Mouse (Mus musculus) MEL (cell line): ENCODE measurements around the gene Poc1a. TPM values are rescaled to one million over a fixed set of nuclear protein-coding genes. Genes with fewer than 3 reads are reported as not detected.

ENCODE experiments used
- DNase-seq: peaks from one replicate; pipeline ENCODE4 v3.0.0; 2011; ENCODE audit warnings: low read depth, low spot score
- H3K27ac ChIP-seq: 2 replicates; pipeline ENCODE4 v1.5.1; 2012; ENCODE audit warnings: low read depth, mild to moderate bottlenecking, control low read depth, low read length, moderate library complexity; ENCODE audit not compliant: control insufficient read depth
- H3K27me3 ChIP-seq, 2 experiments: fragments of 150-350 bp in 1 of 2; sonication (generic) in 1 of 2; 2 replicates each; pipeline ENCODE4 v1.6.1; 2012; ENCODE audit warnings: low read length in 2 of 2, mild to moderate bottlenecking in 2 of 2, improper control_type of control experiment in 1 of 2, moderate library complexity in 1 of 2; ENCODE audit not compliant: insufficient read depth in 2 of 2, control insufficient read depth in 1 of 2
- H3K36me3 ChIP-seq, 2 experiments: 2 replicates each; pipeline ENCODE4 v1.6.1; 2012 to 2014; ENCODE audit warnings: low read length in 2 of 2, improper control_type of control experiment in 1 of 2, inconsistent platforms in 1 of 2, mild to moderate bottlenecking in 1 of 2; ENCODE audit not compliant: insufficient read depth in 2 of 2, control insufficient read depth in 1 of 2
- H3K4me1 ChIP-seq, 2 experiments: fragments of 150-350 bp in 1 of 2; sonication (generic) in 1 of 2; 2 replicates each; pipeline ENCODE4 v1.6.1; 2012; ENCODE audit warnings: low read length in 2 of 2, improper control_type of control experiment in 1 of 2, mild to moderate bottlenecking in 1 of 2; ENCODE audit not compliant: insufficient read depth in 2 of 2, control insufficient read depth in 1 of 2
- H3K4me3 ChIP-seq, 2 experiments: fragments of 150-350 bp in 1 of 2; sonication (generic) in 1 of 2; 2 replicates each; pipeline ENCODE4 v1.5.1; 2012; ENCODE audit warnings: low read depth in 2 of 2, low read length in 2 of 2, mild to moderate bottlenecking in 2 of 2, moderate library complexity in 2 of 2, control low read depth in 1 of 2, improper control_type of control experiment in 1 of 2; ENCODE audit not compliant: control insufficient read depth in 1 of 2, insufficient read depth in 1 of 2
- H3K79me2 ChIP-seq: 2 replicates; pipeline ENCODE4 v1.6.1; 2012; ENCODE audit warnings: mild to moderate bottlenecking, low read length, moderate library complexity; ENCODE audit not compliant: control insufficient read depth, poor library complexity, insufficient read depth
- H3K9ac ChIP-seq: 2 replicates; pipeline ENCODE4 v1.6.1; 2012; ENCODE audit warnings: low read depth, mild to moderate bottlenecking, control low read depth, low read length, moderate library complexity; ENCODE audit not compliant: control insufficient read depth, poor library complexity, severe bottlenecking
- H3K9me3 ChIP-seq: fragments of 150-350 bp; sonication (generic); replicated peaks from 2 replicates; pipeline ENCODE4 v1.6.1; 2012; ENCODE audit warnings: mild to moderate bottlenecking, low read length, improper control_type of control experiment, moderate library complexity; ENCODE audit not compliant: insufficient read depth
- CHD1 ChIP-seq: IDR thresholded peaks from 2 replicates; pipeline ENCODE4 v1.6.1; 2012; ENCODE audit warnings: low read depth, mild to moderate bottlenecking, inconsistent platforms, low read length, improper control_type of control experiment
- CHD2 ChIP-seq: IDR thresholded peaks from 2 replicates; pipeline ENCODE4 v1.6.1; 2011; ENCODE audit warnings: low read length, improper control_type of control experiment
- CTCF ChIP-seq, 3 experiments: IDR thresholded peaks in 2 of 3; conservative IDR thresholded peaks in 1 of 3; 2 replicates each; pipeline ENCODE4 v1.5.1; 2011 to 2012; ENCODE audit warnings: low read length in 3 of 3, low read depth in 2 of 3, mild to moderate bottlenecking in 2 of 3, improper control_type of control experiment in 1 of 3, inconsistent platforms in 1 of 3, mixed read lengths in 1 of 3, moderate library complexity in 1 of 3; ENCODE audit not compliant: control insufficient read depth in 1 of 3, insufficient read depth in 1 of 3, poor library complexity in 1 of 3, severe bottlenecking in 1 of 3
- E2F4 ChIP-seq: IDR thresholded peaks from 2 replicates; pipeline ENCODE4 v1.6.1; 2011; ENCODE audit warnings: low read depth, low read length, improper control_type of control experiment, borderline replicate concordance
- HCFC1 ChIP-seq: IDR thresholded peaks from 2 replicates; pipeline ENCODE4 v1.6.1; 2012; ENCODE audit warnings: low read depth, mild to moderate bottlenecking, inconsistent platforms, low read length, improper control_type of control experiment, moderate library complexity
- MAX ChIP-seq: IDR thresholded peaks from 2 replicates; pipeline ENCODE4 v1.6.1; 2011; ENCODE audit warnings: low read length, improper control_type of control experiment
- MAZ ChIP-seq: IDR thresholded peaks from 2 replicates; pipeline ENCODE4 v1.6.1; 2012; ENCODE audit warnings: low read depth, mild to moderate bottlenecking, inconsistent platforms, low read length, improper control_type of control experiment
- MYB ChIP-seq: IDR thresholded peaks from 2 replicates; pipeline ENCODE4 v1.6.1; 2011; ENCODE audit warnings: mild to moderate bottlenecking, low read depth, low read length, improper control_type of control experiment
- MYC ChIP-seq: IDR thresholded peaks from 2 replicates; pipeline ENCODE4 v1.6.1; 2011; ENCODE audit warnings: low read depth, mild to moderate bottlenecking, low read length, improper control_type of control experiment, moderate library complexity
- NRF1 ChIP-seq: IDR thresholded peaks from 2 replicates; pipeline ENCODE4 v1.6.1; 2014; ENCODE audit warnings: low read depth, mild to moderate bottlenecking, inconsistent platforms, low read length, improper control_type of control experiment, moderate library complexity; ENCODE audit not compliant: poor library complexity, insufficient read depth, severe bottlenecking
- POLR2A ChIP-seq, 2 experiments: IDR thresholded peaks; 2 replicates each; pipeline ENCODE4 v1.6.1; 2011 to 2012; ENCODE audit warnings: low read length in 2 of 2, mild to moderate bottlenecking in 2 of 2, control low read depth in 1 of 2, improper control_type of control experiment in 1 of 2, low read depth in 1 of 2, moderate library complexity in 1 of 2; ENCODE audit not compliant: control insufficient read depth in 1 of 2, insufficient read depth in 1 of 2, poor library complexity in 1 of 2
- POLR2AphosphoS5 ChIP-seq: IDR thresholded peaks from 2 replicates; pipeline ENCODE4 v1.6.1; 2012; ENCODE audit warnings: low read depth, borderline replicate concordance, mild to moderate bottlenecking, inconsistent platforms, low read length, moderate library complexity, mixed read lengths
- RCOR1 ChIP-seq: IDR thresholded peaks from 2 replicates; pipeline ENCODE4 v1.6.1; 2012; ENCODE audit warnings: low read depth, mild to moderate bottlenecking, inconsistent platforms, low read length, improper control_type of control experiment
- SIN3A ChIP-seq: IDR thresholded peaks from 2 replicates; pipeline ENCODE4 v1.6.1; 2012; ENCODE audit warnings: low read length, improper control_type of control experiment, inconsistent platforms
- SMC3 ChIP-seq: IDR thresholded peaks from 2 replicates; pipeline ENCODE4 v1.6.1; 2011; ENCODE audit warnings: low read depth, low read length, improper control_type of control experiment
- TBP ChIP-seq: IDR thresholded peaks from 2 replicates; pipeline ENCODE4 v1.8.0; 2011; ENCODE audit warnings: low read depth, low read length, improper control_type of control experiment
- TCF12 ChIP-seq: IDR thresholded peaks from 2 replicates; pipeline ENCODE4 v1.6.1; 2014; ENCODE audit warnings: low read depth, mild to moderate bottlenecking, inconsistent platforms, low read length, improper control_type of control experiment, moderate library complexity
- USF2 ChIP-seq, 2 experiments: IDR thresholded peaks; 2 replicates each; pipeline ENCODE4 v1.6.1; 2011 to 2012; ENCODE audit warnings: improper control_type of control experiment in 2 of 2, low read length in 2 of 2, borderline replicate concordance in 1 of 2, inconsistent platforms in 1 of 2, low read depth in 1 of 2, mild to moderate bottlenecking in 1 of 2; ENCODE audit not compliant: insufficient read depth in 1 of 2
- ZMIZ1 ChIP-seq: IDR thresholded peaks from 2 replicates; pipeline ENCODE4 v1.6.1; 2012; ENCODE audit warnings: low read depth, mild to moderate bottlenecking, inconsistent platforms, low read length, improper control_type of control experiment, moderate library complexity
- polyA plus RNA-seq, 2 experiments: library from polyadenylated mRNA; stranded (reverse) in 1 of 2; unstranded in 1 of 2; fragments of >175 nt in 1 of 2; fragments of >200 nt in 1 of 2; gene quantifications; 2 replicates each; pipeline versions ENCODE4 v1.2.1 to v1.2.4; 2012; ENCODE audit warnings: low replicate concordance in 2 of 2, low read depth in 1 of 2; ENCODE audit not compliant: insufficient read length in 2 of 2, insufficient read depth in 1 of 2, missing spikeins in 1 of 2
- total RNA-seq: library from RNA; depleted of rRNA; stranded (reverse); fragments of 300-350 nt; gene quantifications from 2 replicates; pipeline ENCODE4 v1.2.3, GENCODE M21; 2012

Gene Poc1a
- total and polyA plus RNA-seq, 3 experiments, result 33.8 to 41.3 TPM; not detected in 1

- no peak for TF ChIP-seq HCFC1
- no peak for TF ChIP-seq NRF1
- no peak for TF ChIP-seq MAZ
- no peak for TF ChIP-seq MYC
These were observed 89.9 kb downstream of the Poc1a start (continued) for GRCm38 (mm10) chr9:106370620-106371383.

- Histone ChIP-seq H3K9me3 (no peaks in the 10 kb centered on the region), H3K27ac (no peak overlapping the region), H3K36me3 (peaks cover 0 to 4% of the 10 kb centered on the region in 2 experiments; a peak in 2 of 4 replicates), H3K4me1 (peaks cover 0 to 16% of the 10 kb centered on the region in 2 experiments; a peak in 2 of 4 replicates), H3K4me3 (no peak overlapping the region), H3K9ac (no peak overlapping the region), H3K27me3 (no peaks in the 10 kb centered on the region), H3K79me2 (peaks cover 15% of the 10 kb centered on the region)
- TF ChIP-seq SMC3 (no peak), HCFC1 (no peak), POLR2A (IDR thresholded peaks at IDR 0.05; ENCODE audit: control insufficient read depth in 1 of 2, insufficient read depth in 1 of 2, low read depth in 1 of 2, low read length in 2 of 2, poor library complexity in 1 of 2) (no peak), SIN3A (no peak), TCF12 (no peak), CTCF (IDR thresholded peaks at IDR 0.05 in 2 of 3, conservative IDR thresholded peaks at IDR 0.05 in 1 of 3; ENCODE audit: control insufficient read depth in 1 of 3, insufficient read depth in 1 of 3, low read depth in 2 of 3, low read length in 3 of 3, poor library complexity in 1 of 3, severe bottlenecking in 1 of 3) (no peak), CHD1 (no peak), POLR2AphosphoS5 (no peak), NRF1 (no peak), USF2 (IDR thresholded peaks at IDR 0.05; ENCODE audit: borderline replicate concordance in 1 of 2, insufficient read depth in 1 of 2, low read depth in 1 of 2, low read length in 2 of 2) (no peak), TBP (no peak), E2F4 (no peak), CHD2 (no peak), MAX (no peak), ZMIZ1 (no peak), RCOR1 (no peak), MYB (no peak)
- no peak for DNase-seq
These were observed 90.5 kb downstream of the Poc1a start for GRCm38 (mm10) chr9:106371384-106371671.
